Mouse (Mus musculus): ENCODE data around the gene Fbxl14.

- no peak for TF ChIP-seq CTCF (IDR thresholded peaks at IDR 0.05; ENCODE audit: low read depth)
- no peak for TF ChIP-seq EP300 (IDR thresholded peaks at IDR 0.05; ENCODE audit: low read depth)
Measured at GRCm38 (mm10) chr6:119485486-119485885, 6.0 kb downstream of the Fbxl14 start.
